Mouse (Mus musculus): Measurements from ENCODE around the gene Galnt6. TPM values are rescaled to one million over a fixed set of nuclear protein-coding genes. Genes with fewer than 3 reads are reported as not detected.

The Galnt6 gene
- polyA plus RNA-seq (2015; fragmentation: Nextera tagmentation; extraction: Ambion mirVana), result 8.1 and 9.8 TPM in 2 replicates

DNA sequence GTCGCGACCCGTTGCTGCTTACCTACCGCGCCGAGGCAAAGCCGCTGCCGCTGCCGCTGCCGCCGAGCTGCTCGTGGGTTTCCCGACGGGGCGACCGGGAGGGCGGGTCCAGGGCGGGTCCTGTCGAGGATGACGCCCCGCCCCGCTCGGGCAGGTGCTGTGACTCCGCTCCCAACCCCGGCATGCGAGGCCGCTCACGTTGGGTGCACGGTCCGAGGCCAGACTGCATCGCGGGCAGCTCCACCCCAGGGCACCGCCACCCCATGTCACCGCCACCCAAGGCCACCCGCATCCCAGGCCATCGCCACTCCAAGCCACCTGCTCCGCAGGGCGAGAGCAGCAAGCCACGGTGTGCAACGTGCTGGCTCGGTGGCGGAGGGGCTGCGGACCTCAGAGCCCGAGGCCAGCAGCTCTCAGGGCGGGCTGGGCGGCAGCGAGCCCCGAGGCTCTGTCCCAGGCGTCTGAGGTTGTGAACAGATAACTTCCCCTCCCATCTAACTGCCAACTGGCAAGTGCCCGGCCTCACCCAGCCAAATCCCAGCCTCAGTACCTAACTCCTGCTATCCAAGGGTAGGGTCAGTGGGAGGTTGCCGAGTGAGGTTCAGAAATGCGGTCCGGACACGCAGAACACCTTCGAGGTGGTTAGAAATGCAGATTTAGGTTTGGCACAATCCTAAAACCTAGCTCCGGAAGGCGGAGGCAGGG is at the start of gene Galnt6:
Gene Galnt6, minus strand, starts transcription at position 96 of the 705 bp plus-strand sequence.

DNA sequence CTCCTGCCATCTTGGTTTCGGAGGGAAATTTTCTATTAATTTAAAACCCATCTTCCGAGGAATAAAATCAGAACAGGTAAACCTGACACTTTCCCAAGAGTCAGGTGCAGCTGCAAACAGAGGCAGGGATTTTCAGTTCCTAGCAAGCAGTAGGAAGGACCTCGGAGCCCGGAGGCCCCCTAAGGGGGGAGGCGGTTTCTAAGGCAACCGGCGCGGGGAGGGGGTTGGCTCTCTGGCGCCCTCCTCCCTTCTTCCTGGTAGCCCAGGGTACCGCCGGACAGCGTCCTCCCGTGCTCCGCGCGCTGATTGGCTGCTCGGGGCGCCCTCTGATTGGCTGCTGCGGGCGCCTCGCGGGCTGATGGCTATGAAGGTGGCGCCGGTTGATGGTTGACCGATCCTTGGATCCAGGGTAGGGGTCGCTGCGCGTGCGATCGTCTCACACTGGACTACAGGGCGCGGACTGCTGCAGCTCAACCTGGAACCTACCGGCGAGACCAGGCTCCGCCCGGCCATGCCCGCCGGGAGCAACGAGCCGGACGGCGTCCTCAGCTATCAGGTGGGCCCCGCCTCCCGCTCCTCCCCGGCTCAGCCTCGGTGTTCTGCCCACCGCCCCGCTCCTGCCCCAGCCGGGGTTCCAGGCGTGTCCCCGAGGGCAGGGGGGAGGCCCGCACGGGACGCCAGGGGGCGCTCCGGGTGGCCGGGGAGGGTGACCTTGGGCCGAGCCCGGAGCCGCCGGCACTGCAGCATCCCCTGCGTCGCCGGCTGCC is 32.4 kb upstream of the Galnt6 start, which contains the start of gene Slc4a8:
Gene Slc4a8, plus strand, starts transcription at position 329 of the 767 bp plus-strand sequence.

DNA sequence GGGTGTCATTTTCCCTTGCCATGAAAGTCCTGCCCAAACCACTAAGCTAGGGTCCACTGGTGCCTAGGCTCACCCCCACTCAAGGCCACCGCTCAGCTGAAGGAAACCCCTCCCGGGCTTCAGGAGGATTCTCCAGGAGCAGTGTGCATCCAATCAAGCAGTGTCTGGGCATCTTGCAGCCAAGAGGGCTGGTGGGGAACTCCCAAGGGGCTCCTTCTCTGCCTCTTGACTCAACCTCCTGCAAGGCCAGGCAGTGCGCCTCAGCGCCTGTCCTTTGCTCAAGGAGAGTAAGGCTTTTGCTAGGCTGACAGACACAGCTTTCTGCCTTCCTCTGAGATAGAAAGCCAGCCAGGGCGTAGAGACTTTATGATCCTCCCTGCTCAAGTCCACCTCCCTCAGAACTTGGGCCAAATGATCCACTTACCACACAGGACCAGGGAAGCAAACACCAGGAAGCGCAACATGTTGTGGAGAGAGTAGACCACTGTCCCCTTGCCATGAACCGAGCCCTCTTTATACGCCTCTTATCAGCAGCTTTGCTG is 41.7 kb downstream of the Galnt6 start, which contains the start of gene Cela1:
Gene Cela1, minus strand, starts transcription at position 492 of the 542 bp plus-strand sequence.

DNA sequence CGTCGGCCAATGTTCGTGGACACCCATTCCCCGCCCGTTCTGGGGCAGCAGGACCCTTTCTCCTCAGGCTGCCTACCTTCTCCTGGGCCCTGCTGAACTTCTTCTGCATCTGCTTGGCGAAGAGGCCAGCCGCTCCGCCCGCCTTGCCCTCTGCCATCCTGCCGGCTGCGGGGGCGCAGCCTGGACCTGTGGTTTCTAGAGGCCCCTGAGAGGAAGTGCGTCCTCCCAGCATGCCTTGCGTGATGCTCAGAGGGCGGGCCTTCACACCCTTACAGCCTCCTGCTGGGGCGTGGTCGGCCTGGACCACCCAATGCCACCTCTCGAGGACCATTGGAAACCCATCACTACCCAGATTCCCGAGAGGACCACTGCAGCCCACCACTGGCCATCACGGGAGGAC is 59.8 kb downstream of the Galnt6 start, which contains the start of gene Bin2:
Gene Bin2, minus strand, starts transcription at position 217 of the 400 bp plus-strand sequence.

Small RNA genes within 50 kb of the gene (microRNA-seq; reads per million reads assigned to microRNA genes)
- gene Mir6961, result not detected

Other genes starting within 250 kb of the Galnt6 start
- gene Csrnp2, start 233.9 kb downstream of the Galnt6 start, polyA plus RNA-seq (2015; fragmentation: Nextera tagmentation; extraction: Ambion mirVana), result 2.6 TPM in 2 replicates
- gene Tfcp2, start 177.4 kb downstream of the Galnt6 start, polyA plus RNA-seq (2015; fragmentation: Nextera tagmentation; extraction: Ambion mirVana), result 11.7 and 11.8 TPM in 2 replicates
- 1.7 and 2.1 TPM in 2 replicates for gene Pou6f1, start 129.4 kb downstream of the Galnt6 start, polyA plus RNA-seq (2015; fragmentation: Nextera tagmentation; extraction: Ambion mirVana)
- 173 and 184 TPM in 2 replicates for gene Dazap2, start 114.0 kb downstream of the Galnt6 start, polyA plus RNA-seq (2015; fragmentation: Nextera tagmentation; extraction: Ambion mirVana)
- 36.3 and 37.9 TPM in 2 replicates for gene Smagp, start 92.4 kb downstream of the Galnt6 start, polyA plus RNA-seq (2015; fragmentation: Nextera tagmentation; extraction: Ambion mirVana)
- 5.9 and 8.8 TPM in 2 replicates for gene Bin2, start 59.8 kb downstream of the Galnt6 start, polyA plus RNA-seq (2015; fragmentation: Nextera tagmentation; extraction: Ambion mirVana)
- gene Cela1, start 41.5 kb downstream of the Galnt6 start, polyA plus RNA-seq (2015; fragmentation: Nextera tagmentation; extraction: Ambion mirVana), result 46.2 and 59.1 TPM in 2 replicates
- 4.1 and 4.9 TPM in 2 replicates for gene Slc4a8, start 32.4 kb upstream of the Galnt6 start, polyA plus RNA-seq (2015; fragmentation: Nextera tagmentation; extraction: Ambion mirVana)
- 0.37 and 0.47 TPM in 2 replicates for gene Scn8a, start 140.5 kb upstream of the Galnt6 start, polyA plus RNA-seq (2015; fragmentation: Nextera tagmentation; extraction: Ambion mirVana)